Mouse (Mus musculus) ES-E14 (cell line): ENCODE measurements around the gene Sacs. TPM values are rescaled to one million over a fixed set of nuclear protein-coding genes. Genes with fewer than 3 reads are reported as not detected.
A peak's percentile ranks its signal among the peaks of the same experiment; 100 is the strongest.
"Not testable (repeated sequence)": the region's sequence is repeated elsewhere in the genome, so short reads cannot be mapped to it uniquely, and the experiment has no call there.

ENCODE experiments used
- DNase-seq: peaks from one replicate; pipeline ENCODE4 v3.0.0-alpha.2; 2013; ENCODE audit warnings: low read depth, low spot score
- H3K27ac ChIP-seq: 2 replicates; pipeline ENCODE4 v1.5.1; 2012; ENCODE audit warnings: low read depth, mild to moderate bottlenecking, low read length, moderate library complexity, mixed read lengths; ENCODE audit not compliant: poor library complexity, insufficient read depth, severe bottlenecking
- H3K36me3 ChIP-seq: 2 replicates; pipeline ENCODE4 v1.6.1; 2012; ENCODE audit warnings: mild to moderate bottlenecking, low read length, moderate library complexity, mixed read lengths; ENCODE audit not compliant: control insufficient read depth, poor library complexity, insufficient read depth, severe bottlenecking
- H3K4me1 ChIP-seq, 2 experiments: fragments of 150-350 bp in 1 of 2; sonication (generic) in 1 of 2; 2 replicates each; pipeline ENCODE4 v1.6.1; 2012; ENCODE audit warnings: low read length in 2 of 2, mild to moderate bottlenecking in 1 of 2, mixed read lengths in 1 of 2; ENCODE audit not compliant: control insufficient read depth in 2 of 2, insufficient read depth in 2 of 2, poor library complexity in 1 of 2
- H3K4me3 ChIP-seq, 2 experiments: fragments of 150-350 bp in 1 of 2; sonication (generic) in 1 of 2; 2 replicates each; pipeline ENCODE4 v1.5.1; 2012; ENCODE audit warnings: low read length in 2 of 2, low read depth in 1 of 2, mild to moderate bottlenecking in 1 of 2, mixed read lengths in 1 of 2; ENCODE audit not compliant: insufficient read depth in 1 of 2, poor library complexity in 1 of 2, severe bottlenecking in 1 of 2
- H3K9ac ChIP-seq: 2 replicates; pipeline ENCODE4 v1.6.1; 2012; ENCODE audit warnings: low read depth, mild to moderate bottlenecking, low read length, mixed read lengths; ENCODE audit not compliant: poor library complexity, insufficient read depth, severe bottlenecking
- H3K9me3 ChIP-seq: fragments of 150-350 bp; sonication (generic); 2 replicates; pipeline ENCODE4 v1.6.1; 2012; ENCODE audit warnings: low read depth, mild to moderate bottlenecking, low read length; ENCODE audit not compliant: control insufficient read depth, insufficient read depth
- CHD2 ChIP-seq: IDR thresholded peaks from 2 replicates; pipeline ENCODE4 v1.6.1; 2014; ENCODE audit warnings: mild to moderate bottlenecking, low read depth, low read length, inconsistent platforms
- HCFC1 ChIP-seq: IDR thresholded peaks from 2 replicates; pipeline ENCODE4 v1.6.1; 2012; ENCODE audit warnings: low read length, inconsistent platforms, borderline replicate concordance; ENCODE audit not compliant: insufficient read depth
- MAFK ChIP-seq: IDR thresholded peaks from 2 replicates; pipeline ENCODE4 v1.6.1; 2014; ENCODE audit warnings: mild to moderate bottlenecking, low read depth, low read length, inconsistent platforms; ENCODE audit not compliant: insufficient read depth
- ZC3H11A ChIP-seq: IDR thresholded peaks from 2 replicates; pipeline ENCODE4 v1.6.1; 2012; ENCODE audit warnings: low read depth, mild to moderate bottlenecking, inconsistent platforms, low read length, borderline replicate concordance
- ZNF384 ChIP-seq: IDR thresholded peaks from 2 replicates; pipeline ENCODE4 v1.6.1; 2012; ENCODE audit warnings: low read depth, low read length, inconsistent platforms
- in situ Hi-C, 2 experiments: fragments of 600-800 bp; cut with MboI; formaldehyde crosslinking; loops; one replicate each; pipeline ENCODE4 v1.15.1; 2025; ENCODE audit warnings: low sequenced_read_pairs in 2 of 2, inconsistent platforms in 1 of 2; ENCODE audit not compliant: unreplicated experiment in 2 of 2
- total RNA-seq: library from RNA; depleted of rRNA; stranded (reverse); fragments of 300-350 nt; gene quantifications from 2 replicates; pipeline ENCODE4 v1.2.3, GENCODE M21; 2012

The Sacs gene
- total RNA-seq, 1 experiment = 8.3 TPM

DNA sequence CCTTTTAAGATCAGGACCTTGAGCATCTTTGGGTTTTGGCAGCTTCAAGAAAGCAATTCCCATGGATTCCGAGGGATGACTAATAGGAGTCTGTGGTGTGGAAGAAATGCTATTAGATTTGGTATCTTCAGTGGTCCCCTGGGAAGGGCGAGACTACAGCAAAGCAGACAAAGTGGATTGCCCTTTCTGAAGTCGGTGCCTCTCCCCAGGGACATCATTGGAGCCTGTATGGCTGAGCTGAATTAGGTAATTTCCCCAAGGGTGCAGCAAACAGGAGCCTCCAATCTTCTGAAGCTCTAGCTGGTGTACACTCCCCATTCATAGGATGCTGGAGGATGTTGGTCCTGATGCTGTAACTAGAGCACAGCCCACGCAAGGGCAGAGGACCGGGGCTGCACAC lies 847 bp upstream of the Sacs start:
- in situ Hi-C loops = no loop called here
- no peaks in the 10 kb centered on the region for H3K9me3 ChIP-seq
- H3K27ac ChIP-seq = no peak overlapping the region
- no peak overlapping the region for H3K4me3 ChIP-seq
- no peak overlapping the region for H3K9ac ChIP-seq
- no peaks in the 10 kb centered on the region for H3K36me3 ChIP-seq
- H3K4me1 ChIP-seq = peaks cover 7 to 15% of the 10 kb centered on the region in 2 experiments; a peak in 2 of 4 replicates
- no peak for DNase-seq
- TF ChIP-seq ZNF384 (no peak), HCFC1 (no peak), ZC3H11A (no peak), MAFK (no peak), CHD2 (no peak)

DNA sequence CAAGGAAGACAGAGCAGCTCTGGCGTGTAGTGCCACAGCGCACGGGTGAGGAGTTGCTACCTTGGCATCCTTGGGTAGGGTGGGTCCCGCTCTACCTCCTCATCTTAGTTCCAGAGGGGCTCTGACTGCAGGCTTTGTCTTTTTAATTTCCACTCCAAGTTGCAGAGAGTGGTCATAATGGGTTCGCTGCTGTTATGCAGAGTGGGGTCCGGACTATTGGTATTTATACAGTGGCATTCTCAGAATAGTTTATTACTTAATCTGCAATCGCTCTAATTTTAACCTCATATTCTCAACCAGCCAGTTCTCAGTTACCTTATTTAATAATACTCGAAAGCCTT lies 440 bp downstream of the Sacs start:
- in situ Hi-C loops = no loop called here
- peak overlapping the region; percentile 23; the same call in 1 of the 2 replicates for H3K9ac ChIP-seq
- peaks cover 6 to 15% of the 10 kb centered on the region in 2 experiments; a peak in 2 of 4 replicates for H3K4me1 ChIP-seq
- TF ChIP-seq ZC3H11A = no peak
- TF ChIP-seq CHD2 = no peak; the same call in 1 of the 2 replicates
- no peak for TF ChIP-seq HCFC1
- no peak for TF ChIP-seq ZNF384
- no peak for TF ChIP-seq MAFK
- H3K36me3 ChIP-seq = no peaks in the 10 kb centered on the region
- peak overlapping the region; percentile 47 to 58 for H3K4me3 ChIP-seq
- no peak overlapping the region for H3K27ac ChIP-seq
- no peaks in the 10 kb centered on the region for H3K9me3 ChIP-seq
- DNase-seq = no peak

DNA sequence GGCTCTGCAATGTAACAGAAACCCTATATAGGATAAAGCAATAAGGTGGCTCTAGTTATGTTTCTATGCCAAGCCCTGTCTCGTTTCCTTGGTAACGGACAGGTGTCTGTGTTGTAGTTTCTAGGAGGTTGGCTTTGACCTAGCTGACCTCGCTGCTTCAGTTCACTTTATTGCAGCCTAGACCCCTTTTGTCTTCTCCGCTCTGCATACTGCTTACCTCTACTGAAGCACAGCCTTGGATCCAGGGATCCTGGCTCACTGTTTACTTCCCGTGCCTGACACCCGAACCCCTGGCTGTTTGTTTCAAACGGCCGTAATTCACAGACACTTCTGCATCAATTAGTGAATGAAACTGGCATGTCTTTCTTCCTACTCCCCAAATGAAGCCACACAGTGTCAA lies 5.1 kb downstream of the Sacs start:
- no peaks in the 10 kb centered on the region for H3K36me3 ChIP-seq
- H3K9me3 ChIP-seq = no peaks in the 10 kb centered on the region
- H3K27ac ChIP-seq = no peak overlapping the region
- TF ChIP-seq ZC3H11A (no peak), ZNF384 (no peak), MAFK (no peak), HCFC1 (no peak), CHD2 (no peak)
- in situ Hi-C loops = no loop called here
- H3K4me1 ChIP-seq = peaks cover 5 to 7% of the 10 kb centered on the region in 2 experiments; a peak in 2 of 4 replicates
- no peak for DNase-seq
- H3K4me3 ChIP-seq = peak overlapping the region; percentile 30 to 55; a peak in 3 of 4 replicates
- H3K9ac ChIP-seq = no peak overlapping the region

DNA sequence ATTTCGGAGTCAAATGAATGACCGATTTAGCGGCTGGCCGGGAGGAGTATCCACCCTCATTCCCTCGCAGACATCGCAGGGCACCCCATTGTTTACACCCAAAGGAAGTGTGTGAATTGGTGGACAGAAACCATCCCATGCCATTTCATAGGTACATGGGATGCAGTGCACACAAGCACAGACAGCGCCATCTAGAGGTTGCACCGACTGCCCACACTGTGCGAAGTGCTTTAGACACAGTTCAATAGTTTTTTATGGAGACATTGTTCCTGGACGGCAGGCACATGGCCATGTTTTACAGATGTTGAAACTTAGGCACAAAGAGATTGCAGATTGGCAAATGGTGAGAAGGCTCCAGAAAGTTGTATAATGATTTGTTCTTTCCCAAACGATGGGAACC lies 5.6 kb downstream of the Sacs start:
- Histone ChIP-seq H3K9ac (no peak overlapping the region), H3K9me3 (no peaks in the 10 kb centered on the region), H3K4me1 (peaks cover 4% of the 10 kb centered on the region in 2 experiments; a peak in 2 of 4 replicates), H3K36me3 (no peaks in the 10 kb centered on the region), H3K4me3 (peak overlapping the region; percentile 30 to 55; a peak in 3 of 4 replicates), H3K27ac (no peak overlapping the region)
- in situ Hi-C loops = no loop called here
- TF ChIP-seq ZC3H11A (peak; percentile 53; the same call in 1 of the 2 replicates), HCFC1 (0 out of 2 replicates have a peak, but pooled peaks have one; percentile 50), ZNF384 (peak; percentile 51; the same call in 1 of the 2 replicates), MAFK (no peak), CHD2 (no peak)
- peak; percentile 69 for DNase-seq

DNA sequence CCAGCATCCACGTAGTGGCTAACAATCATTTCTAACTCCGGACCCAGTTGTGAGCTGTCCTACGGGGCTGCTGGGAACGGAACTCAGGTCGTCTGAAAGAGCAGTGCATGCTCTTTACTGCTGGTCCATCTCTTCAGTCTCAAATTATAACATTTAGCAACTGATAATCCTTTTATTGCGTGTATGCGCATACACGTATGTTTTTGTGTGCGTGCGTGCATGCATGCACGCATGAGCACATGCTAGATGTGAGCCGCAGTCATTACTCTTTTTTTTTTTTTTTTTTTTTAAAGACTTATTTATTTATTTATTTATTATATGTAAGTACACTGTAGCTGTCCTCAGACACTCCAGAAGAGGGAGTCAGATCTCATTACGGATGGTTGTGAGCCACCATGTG lies 12.2 kb downstream of the Sacs start:
- H3K4me3 ChIP-seq, in situ Hi-C loops, DNase-seq, H3K9ac ChIP-seq, H3K27ac ChIP-seq, H3K9me3 ChIP-seq, H3K4me1 ChIP-seq, H3K36me3 ChIP-seq: not testable (repeated sequence)
- peak; percentile 60; the same call in 1 of the 2 replicates for TF ChIP-seq ZNF384
